Mouse (Mus musculus): Measurements from ENCODE around the gene Gm10354.
"Not testable (repeated sequence)": the region's sequence is repeated elsewhere in the genome, so short reads cannot be mapped to it uniquely, and the experiment has no call there.

The Gm10354 gene

DNA sequence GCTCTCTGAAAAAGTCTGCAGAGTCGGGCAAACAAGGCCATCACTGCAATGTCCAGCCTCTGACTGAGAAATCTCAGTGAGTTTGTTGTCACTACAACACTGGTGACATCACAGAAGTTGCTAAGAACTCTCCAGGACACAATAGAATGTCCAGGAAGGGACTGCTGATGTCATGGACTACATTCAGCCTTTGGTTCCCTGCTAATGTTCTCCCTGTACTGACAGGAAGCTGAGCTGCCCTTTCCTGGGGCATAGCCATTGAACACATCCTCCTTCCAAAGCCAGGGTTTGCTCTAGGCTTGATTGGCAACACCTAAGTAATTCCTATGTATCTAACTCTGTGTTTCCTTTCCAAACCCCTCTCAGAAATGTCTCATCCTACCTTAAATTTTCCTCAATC lies at the start of gene Gm10354:
Gene Gm10354 (minus strand): TSS at position 101 of the 400 bp plus-strand sequence.
- DNase-seq (ENCODE audit: low read depth): not testable (repeated sequence)

DNA sequence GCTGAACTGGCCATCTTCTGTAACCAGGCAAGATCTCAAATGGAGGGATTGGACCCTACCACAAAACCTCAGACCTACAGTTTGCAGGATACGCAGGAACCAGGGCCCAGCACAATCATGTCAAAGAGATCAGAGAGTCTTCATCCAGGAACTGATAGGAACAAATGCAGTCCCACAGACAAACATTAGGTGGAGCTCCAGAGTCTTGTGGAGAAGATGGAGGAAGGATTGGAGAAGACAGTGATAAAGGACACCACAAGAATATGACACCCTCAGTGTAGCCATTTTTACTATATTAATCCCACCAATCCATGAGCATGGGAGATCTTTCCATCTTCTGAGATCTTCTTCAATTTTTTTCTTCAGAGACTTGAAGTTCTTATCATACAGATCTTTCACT lies 45.6 kb upstream of the Gm10354 start:
- not testable (repeated sequence) for DNase-seq (ENCODE audit: low read depth)

DNA sequence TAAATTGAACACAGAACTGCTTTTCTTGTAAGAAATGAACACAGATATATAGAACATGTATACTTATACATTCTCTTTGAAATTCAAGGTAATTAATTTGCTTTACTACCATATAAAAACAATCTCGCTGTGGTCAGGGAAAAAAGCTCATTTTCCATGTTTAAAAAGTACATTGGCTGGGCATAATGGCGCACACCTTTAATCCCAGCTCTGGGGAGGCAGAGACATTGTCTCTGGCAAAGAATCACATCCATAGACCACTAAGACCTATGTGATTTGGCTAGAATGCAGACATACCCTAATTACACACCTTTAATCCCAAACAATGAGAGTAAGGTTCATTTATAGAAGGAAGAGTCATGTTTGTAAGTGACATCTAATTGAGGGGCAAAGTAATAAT lies 41.3 kb upstream of the Gm10354 start:
- DNase-seq (ENCODE audit: low read depth): not testable (repeated sequence)

DNA sequence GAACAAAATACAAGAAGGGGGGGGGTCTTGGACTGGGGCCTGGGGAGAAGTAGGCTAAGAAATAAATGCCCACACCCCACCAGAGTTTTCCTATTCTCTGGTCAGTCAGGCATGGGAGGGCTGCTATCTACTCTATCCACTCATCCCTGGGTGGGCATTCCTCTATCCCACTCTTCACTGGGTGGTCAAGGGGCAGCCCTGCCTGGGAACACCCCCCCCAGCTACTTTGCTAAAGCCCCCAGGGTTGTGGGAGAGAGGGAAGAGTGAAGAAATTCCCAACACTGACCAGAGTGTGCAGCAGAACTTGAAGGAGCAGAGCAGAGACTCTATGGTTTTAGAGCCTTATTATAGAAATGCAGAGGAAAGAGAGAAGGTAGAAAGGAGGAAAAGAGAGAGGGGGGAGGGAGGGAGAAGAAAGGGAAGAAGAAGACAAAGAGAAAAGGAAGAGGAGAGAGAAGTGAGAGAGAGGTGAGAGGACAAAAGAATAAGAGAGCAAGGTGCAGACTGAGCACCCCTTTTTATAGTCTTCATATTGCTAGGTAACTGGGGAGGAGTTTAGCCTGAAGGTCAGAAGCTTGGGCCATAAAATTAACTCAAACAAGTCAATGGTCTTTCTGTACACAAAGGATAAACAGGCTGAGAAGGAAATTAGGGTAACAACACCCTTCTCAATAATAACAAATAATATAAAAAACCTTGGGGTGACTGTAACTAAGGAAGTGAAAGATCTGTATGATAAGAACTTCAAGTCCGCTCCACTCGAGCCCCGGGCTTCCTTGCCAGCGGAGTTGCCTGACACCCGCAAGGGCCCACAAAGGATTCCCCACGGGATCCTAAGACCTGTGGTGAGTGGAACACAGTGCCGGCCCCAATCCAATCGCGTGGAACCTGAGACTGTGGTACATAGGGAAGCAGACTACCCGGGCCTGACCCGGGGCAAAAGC lies 32.2 kb upstream of the Gm10354 start:
- DNase-seq (ENCODE audit: low read depth): not testable (repeated sequence)

DNA sequence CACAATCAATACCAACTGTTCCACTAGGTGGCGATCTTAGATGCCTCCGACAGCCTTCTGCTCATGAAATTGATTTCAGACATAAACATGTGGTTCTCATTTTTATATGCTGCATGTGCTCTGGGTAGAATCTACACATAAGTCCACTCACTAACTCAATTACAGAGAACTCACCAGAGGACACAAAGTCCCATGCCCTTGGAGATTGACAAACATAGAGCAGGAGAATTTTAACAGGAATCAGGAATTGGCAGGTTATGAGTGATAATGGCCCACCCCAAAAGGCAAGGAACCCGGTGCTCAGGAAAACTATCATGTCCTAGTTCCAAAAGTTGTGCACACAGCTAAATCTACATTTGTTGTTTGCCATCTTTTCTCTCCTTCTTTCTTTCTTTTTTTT lies 28.2 kb upstream of the Gm10354 start:
- not testable (repeated sequence) for DNase-seq (ENCODE audit: low read depth)

DNA sequence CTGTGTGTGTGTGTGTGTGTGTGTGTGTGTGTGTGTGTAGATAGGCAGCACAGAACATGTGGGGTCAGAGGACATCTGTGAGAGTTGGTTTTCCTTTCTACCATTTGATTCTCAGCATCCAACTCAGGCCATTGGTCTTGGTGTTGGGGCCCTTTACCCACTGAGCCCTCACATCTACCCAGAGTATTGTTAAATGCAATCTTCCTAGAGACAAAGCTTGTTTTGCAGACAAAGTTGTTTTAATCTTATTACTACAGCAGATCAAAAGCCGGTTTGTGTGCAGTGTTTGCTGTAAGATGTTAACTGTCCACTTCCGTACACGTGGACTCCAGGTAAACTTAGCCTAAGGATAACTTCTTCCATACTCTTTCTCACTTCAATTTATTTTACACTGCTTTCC lies 27.6 kb upstream of the Gm10354 start:
- not testable (repeated sequence) for DNase-seq (ENCODE audit: low read depth)

DNA sequence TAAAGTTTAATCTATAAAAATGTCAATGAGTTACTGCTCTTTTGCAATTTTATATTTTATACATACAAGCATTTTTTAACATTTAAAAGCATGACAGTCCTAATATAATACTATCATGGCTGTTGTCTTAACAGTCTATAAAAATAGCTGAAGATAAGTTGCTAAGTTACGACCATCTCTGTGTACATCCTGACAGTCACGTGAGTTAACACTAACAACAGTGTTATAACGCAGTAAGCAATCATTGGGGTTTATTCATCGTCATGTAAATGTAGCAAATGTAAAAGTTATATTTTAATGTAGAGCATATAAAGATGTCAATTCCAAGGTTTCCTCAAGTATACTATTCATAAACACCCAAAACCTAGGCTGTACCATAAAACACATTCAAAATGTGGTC lies 26.8 kb upstream of the Gm10354 start:
- DNase-seq (ENCODE audit: low read depth): not testable (repeated sequence)

DNA sequence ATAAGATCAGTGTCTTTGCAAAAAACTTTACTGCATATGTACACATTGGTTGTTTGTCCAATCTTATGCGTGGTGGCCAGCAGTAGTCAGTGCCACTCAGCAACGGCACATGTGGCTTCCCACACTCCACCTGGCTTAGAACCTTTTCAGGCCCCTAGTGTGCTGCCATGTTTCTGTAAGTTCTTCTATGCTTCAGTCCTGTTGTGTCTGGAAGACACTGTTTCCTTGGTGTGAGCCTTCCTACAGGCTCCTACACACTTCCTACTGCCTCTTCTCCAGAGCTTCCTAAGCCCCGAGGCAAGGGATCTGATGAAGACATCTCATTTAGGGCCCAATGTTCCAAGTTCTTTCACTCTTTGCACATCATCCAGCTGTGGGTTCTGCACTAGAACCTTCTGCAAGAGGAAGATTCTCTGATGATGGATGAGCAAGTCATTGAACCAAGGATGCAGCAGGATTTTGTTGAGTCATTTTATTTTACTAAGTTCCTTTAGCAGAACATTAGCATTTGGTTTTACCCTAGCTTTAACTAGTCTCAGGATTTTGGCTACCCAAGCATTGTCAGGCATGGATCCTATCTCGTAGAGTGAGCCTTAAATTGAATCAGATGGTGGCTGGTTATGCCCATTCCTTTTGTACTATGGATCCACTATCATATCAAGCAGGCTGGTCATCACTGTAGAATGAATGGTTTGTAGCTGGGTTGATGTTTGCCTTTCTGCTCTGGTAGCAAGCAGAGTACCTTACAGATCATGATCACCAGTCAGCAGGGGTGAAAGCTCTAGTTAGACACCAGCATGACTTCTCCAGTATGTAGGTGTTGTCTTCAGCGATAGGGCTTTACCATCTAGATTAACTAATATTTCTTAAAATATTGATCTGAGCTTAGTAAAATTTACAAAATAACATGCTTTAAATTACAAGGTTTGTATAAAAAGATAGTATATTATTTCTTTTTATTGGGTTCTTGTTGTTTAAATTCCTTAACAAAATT lies 26.1 kb upstream of the Gm10354 start:
- DNase-seq (ENCODE audit: low read depth): not testable (repeated sequence)

DNA sequence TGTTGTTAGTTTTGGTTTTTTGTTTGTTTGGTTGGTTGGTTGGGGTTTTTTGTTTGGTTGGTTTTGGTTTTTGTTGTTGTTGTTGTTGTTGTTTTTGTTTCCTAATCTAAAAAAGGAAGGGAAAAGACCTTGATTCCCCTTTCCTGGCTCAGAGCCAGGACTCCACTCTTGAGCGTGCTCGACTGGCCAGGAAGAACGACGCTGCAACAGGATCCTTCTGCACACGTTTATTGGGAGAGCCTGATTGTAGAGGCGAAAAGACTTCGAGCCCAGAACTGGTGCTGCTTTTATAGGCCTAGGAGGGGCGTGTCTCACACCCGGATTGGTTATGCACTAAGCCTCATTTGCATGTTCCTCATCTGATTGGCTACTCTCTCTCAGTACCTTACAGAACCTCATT lies 19.3 kb upstream of the Gm10354 start:
- not testable (repeated sequence) for DNase-seq (ENCODE audit: low read depth)

DNA sequence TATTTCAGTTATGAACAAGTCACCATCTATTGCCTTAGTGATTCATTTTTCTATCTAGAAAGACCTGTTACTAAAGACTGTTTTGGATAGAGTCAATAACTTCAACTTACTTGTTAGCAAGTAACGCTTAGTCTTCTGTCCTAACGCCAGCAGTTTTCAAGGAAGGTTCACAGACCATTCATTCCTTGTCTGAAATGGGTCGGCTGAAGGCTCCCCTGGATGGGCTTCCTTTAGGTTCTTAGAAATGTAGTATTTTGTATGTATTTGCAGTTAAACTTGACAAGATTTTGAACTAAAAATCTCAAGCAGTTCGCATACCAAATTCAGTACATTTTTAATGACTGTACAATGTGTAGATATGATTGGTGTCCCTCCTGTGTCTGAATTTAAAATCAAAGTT lies 18.8 kb upstream of the Gm10354 start:
- not testable (repeated sequence) for DNase-seq (ENCODE audit: low read depth)

DNA sequence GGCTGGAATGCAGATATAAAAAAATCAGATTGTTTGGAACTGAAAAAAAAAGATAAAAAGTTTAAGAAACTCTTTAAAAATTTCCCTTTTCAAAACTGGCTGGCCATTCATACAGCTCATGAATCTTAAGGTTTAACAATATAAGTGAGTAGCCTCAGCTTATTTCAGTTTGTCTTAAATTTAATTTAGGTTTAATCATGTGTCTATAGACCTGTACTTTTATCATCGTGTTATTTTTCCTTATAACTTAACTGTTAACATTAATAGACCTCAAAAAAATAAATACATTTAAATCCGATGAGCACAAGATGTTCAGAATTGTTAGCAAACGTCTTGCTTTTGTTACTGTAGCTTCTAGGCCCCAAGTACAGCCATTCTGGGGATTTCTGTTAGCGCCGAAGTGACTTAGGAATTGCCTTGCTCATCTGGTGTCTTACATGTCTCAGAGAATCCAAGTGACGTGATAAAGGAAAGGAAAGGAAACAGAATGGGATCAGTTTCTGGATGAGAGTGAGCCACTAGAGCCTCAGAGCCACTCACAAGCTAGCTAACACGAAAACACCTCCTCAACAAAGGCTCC lies 18.0 kb upstream of the Gm10354 start:
- not testable (repeated sequence) for DNase-seq (ENCODE audit: low read depth)

DNA sequence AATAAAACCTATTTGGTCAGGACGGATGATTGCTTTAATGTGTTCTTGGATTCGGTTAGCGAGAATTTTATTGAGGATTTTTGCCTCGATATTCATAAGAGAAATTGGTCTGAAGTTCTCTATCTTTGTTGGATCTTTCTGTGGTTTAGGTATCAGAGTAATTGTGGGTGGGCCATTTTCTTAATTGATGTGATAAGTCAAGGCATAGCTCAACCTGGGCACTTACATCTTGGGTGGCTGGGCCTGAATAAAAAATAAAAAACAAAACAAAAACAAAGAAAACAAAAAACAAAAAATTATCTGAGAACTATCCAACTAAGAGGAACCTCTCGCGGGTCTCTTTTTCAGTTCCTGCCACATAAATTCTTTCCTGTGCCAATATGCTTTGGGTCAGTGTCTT lies 15.4 kb upstream of the Gm10354 start:
- not testable (repeated sequence) for DNase-seq (ENCODE audit: low read depth)

DNA sequence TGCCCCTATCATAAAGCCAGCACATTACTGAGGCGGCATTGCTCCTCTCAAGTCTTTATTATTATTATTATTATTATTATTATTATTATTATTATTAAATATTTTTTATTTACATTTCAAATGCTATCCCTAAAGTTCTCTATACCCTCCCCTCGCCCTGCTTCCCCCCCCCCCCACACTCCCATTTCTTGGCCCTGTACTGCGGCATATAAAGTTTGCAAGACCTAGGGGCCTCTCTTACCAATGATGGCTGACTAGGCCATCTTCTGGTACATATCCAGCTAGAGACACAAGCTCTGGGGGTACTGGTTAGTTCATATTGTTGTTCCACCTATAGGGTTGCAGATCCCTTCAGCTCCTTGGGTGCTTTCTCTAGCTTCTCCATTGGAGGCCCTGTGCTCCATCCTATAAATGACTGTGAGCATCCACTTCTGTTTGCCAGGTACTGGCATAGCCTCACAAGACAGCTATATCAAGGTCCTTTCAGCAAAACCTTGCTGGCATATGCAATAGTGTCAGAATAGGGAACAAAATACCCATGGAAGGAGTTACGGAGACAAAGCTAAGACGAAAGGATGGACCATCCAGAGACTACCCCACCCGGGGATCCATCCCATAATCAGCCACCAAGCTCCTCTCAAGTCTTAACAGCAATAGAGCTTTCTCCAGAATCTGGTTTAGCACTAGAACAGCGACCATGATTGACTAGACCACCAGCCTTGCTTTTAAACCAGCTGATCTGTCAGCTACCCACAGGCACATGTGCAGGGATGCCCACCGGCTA lies 11.8 kb upstream of the Gm10354 start:
- DNase-seq (ENCODE audit: low read depth): not testable (repeated sequence)

DNA sequence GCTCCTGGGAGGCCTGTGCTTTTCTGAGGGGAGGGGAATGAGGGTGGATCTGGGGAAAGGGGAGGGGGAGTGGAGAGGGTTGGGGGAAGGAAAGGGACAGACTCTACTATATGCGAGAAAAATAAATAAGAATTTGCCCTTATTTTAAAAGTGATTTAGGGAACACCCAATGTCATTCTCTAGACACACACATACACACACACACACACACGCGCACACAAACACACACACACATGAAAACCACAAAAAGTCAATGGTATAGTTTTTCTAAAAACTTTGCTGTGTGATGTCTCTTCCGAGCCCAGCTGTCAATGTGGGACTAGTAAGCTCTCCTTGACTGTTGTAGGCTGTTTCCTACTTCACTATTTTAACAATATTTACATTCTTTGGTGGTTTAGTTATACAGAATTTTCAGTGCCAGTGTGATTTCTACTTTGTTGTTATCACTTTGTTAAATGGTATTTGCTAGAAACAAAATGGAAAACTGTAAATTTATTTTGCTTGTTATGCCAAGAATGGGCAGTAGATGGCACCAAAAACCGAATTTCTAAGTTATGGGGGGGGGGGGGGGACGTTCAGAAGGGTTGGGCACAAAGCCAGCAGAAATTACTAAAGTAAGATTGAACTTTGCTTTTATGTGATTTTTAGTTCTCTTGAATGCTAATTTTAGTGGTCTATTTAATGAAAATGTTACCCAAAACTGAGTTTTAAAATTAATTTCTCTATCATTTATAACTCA lies 8.1 kb upstream of the Gm10354 start:
- DNase-seq (ENCODE audit: low read depth): not testable (repeated sequence)

DNA sequence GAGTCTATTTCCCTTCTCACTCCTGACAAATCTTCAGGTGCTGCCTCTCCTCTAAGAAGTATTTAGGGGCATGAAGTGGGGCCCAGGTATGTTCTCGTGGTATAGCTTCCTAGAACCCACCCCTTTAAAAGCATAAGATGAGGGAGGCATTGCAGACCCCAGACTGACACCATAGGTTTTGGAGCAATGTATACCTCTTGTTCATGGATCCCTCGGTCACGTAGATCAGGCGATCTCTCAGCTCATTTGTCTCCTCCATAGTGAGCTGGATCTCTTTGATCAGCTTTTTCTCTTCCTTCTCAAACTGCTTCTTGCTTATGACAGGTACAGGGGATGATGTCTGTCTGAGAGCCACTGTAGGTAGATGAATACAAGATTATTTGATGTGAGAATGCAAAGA lies 1.4 kb downstream of the Gm10354 start:
- not testable (repeated sequence) for DNase-seq (ENCODE audit: low read depth)

DNA sequence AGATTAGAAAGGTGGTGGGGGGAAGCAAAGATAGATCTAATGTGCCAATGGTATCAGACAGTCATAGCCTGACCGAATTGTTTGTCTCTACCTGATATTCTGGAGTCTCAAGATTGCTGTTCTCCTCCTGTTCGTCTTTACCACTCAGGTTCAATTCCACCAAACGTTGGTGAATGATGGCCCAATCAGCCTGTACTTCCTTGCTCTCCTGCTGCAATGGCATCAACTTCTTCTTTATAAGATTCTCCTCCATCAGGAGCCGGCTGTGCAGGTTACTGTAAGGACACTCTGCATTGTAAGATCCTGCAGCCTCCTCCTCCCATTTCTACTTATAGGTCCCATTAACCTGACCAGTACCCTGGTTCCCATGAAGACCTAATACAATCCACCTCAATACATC lies 3.4 kb downstream of the Gm10354 start:
- DNase-seq (ENCODE audit: low read depth): not testable (repeated sequence)

DNA sequence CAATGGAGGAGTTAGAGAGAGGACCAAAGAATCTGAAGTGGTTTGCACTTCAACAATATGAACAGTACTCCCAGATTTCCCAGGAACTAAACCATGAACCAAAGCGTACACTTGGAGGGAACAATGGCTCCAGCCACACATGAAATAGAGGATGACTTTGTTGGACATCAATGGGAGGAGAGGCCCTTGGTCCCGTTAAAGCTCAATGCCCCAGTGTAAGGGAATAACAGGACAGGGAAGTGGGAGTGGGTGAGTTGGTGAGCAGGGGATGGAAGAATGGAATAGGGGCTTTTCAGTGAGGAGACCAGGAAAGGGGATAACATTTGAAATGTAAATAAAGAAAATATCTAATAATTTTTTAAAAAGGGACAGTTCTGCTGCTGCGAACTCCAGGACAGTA lies 5.9 kb downstream of the Gm10354 start:
- not testable (repeated sequence) for DNase-seq (ENCODE audit: low read depth)

DNA sequence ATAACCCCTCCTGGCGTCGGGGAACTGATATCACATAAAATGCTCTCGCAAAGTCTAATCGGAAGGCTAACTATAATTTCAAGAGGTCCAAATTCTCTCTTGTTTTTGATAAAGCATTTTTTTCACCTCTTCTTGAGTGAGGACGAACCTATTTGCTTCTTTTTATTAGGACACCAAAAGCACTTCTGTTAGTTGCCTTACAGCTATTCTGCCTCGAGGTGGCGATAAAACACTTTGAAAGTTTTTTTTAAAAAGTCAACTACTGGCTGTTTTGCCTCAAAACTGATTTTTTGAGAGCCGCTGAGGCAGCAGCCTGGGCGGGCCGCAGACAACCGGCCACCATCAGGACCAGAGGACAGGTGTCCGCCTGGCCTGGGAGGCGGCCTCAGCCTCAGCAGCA lies 14.9 kb downstream of the Gm10354 start:
- DNase-seq (ENCODE audit: low read depth): not testable (repeated sequence)

DNA sequence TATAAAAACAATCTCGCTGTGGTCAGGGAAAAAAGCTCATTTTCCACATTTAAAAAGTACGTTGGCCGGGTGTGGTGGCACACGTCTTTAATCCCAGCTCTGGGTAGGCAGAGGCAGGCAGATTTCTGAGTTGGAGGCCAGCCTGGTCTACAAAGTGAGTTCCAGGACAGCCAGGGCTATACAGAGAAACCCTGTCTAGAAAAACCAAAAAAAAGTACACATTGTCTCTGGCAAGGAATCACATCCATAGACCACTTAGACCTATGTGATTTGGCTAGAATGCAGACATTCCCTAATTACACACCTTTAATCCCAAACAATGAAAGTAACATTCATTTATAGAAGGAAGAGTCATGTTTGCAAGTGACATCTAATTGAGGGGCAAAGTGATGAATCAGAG lies 17.2 kb downstream of the Gm10354 start:
- DNase-seq (ENCODE audit: low read depth): not testable (repeated sequence)

DNA sequence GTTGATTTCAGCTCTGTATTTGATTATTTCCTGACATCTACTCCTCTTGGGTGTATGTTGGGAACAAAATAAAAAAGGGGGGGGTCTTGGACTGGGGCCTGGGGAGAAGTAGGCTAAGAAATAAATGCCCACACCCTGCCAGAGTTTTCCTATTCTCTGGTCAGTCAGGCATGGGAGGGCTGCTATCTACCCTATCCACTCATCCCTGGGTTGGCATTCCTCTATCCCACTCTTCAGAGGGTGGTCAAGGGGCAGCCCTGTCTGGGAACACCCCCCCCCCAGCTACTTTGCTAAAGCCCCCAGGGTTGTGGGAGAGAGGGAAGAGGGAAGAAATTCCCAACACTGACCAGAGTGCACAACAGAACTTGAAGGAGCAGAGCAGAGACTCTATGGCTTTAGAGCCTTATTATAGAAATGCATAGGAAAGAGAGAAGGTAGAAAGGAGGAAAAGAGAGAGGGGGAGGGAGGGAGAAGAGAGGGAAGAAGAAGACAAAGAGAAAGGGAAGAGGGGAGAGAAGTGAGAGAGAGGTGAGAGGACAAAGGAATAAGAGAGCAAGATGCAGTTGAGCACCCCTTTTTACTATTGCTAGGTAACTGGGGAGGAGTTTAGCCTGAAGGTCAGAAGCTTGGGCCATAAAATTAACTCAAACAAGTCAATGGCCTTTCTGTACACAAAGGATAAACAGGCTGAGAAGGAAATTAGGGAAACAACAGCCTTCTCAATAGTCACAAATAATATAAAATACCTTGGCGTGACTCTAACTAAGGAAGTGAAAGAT lies 22.6 kb downstream of the Gm10354 start:
- not testable (repeated sequence) for DNase-seq (ENCODE audit: low read depth)
